Mouse (Mus musculus) embryonic facial prominence, embryonic 12.5 days (tissue): ENCODE measurements around the gene Prima1. TPM values are rescaled to one million over a fixed set of nuclear protein-coding genes. Genes with fewer than 3 reads are reported as not detected.

Source experiments
- ATAC-seq: fragments of 200-750 bp; cut with Nextera tagmentation; 2 replicates; pipeline ENCODE4 v1.8.0; 2017; ENCODE audit not compliant: insufficient number of reproducible peaks, insufficient read depth, low FRiP score, low TSS enrichment
- H3K27ac ChIP-seq: fragments of 300-500 bp; sonication (generic); 2 replicates; pipeline ENCODE4 v1.5.1; 2016; ENCODE audit warnings: mild to moderate bottlenecking
- H3K27me3 ChIP-seq: fragments of 300-500 bp; sonication (generic); 2 replicates; pipeline ENCODE4 v1.6.1; 2016; ENCODE audit warnings: mild to moderate bottlenecking, moderate library complexity
- H3K36me3 ChIP-seq: fragments of 300-500 bp; sonication (generic); 2 replicates; pipeline ENCODE4 v1.6.1; 2016; ENCODE audit warnings: mild to moderate bottlenecking
- H3K4me1 ChIP-seq: fragments of 300-500 bp; sonication (generic); 2 replicates; pipeline ENCODE4 v1.6.1; 2016
- H3K4me2 ChIP-seq: fragments of 300-500 bp; sonication (generic); replicated peaks from 2 replicates; pipeline ENCODE4 v1.6.1; 2016; ENCODE audit warnings: mild to moderate bottlenecking, moderate library complexity
- H3K4me3 ChIP-seq: fragments of 300-500 bp; sonication (generic); 2 replicates; pipeline ENCODE4 v1.5.1; 2016; ENCODE audit warnings: mild to moderate bottlenecking
- H3K9ac ChIP-seq: fragments of 300-500 bp; sonication (generic); 2 replicates; pipeline ENCODE4 v1.6.1; 2016; ENCODE audit warnings: mild to moderate bottlenecking, moderate library complexity
- H3K9me3 ChIP-seq: fragments of 300-500 bp; sonication (generic); 2 replicates; pipeline ENCODE4 v1.6.1; 2016; ENCODE audit warnings: mild to moderate bottlenecking, moderate library complexity
- WGBS: fragments of 180-500 bp; shearing (Covaris S2); methylation state at CpG from one replicate; pipeline ENCODE4 v1.1.7; 2016; 5-methylcytosine and 5-hydroxymethylcytosine counted together
- polyA plus RNA-seq: library from polyadenylated mRNA; unstranded; fragments of >200 nt; fragmentation: Nextera tagmentation; extraction: Ambion mirVana; gene quantifications from 2 replicates; pipeline ENCODE4 v1.2.1, GENCODE M21; 2016

Gene Prima1
- polyA plus RNA-seq, 1 experiment from 2014 or later, result 0.79 TPM

GRCm38 (mm10) chr12:103252901-103253434 lies 11.0 kb upstream of the Prima1 start:
- no peak for ATAC-seq
- Histone ChIP-seq H3K4me3 (no peak overlapping the region), H3K27ac (no peak overlapping the region), H3K4me2 (no peak overlapping the region), H3K9me3 (no peaks in the 10 kb centered on the region), H3K27me3 (no peaks in the 10 kb centered on the region), H3K4me1 (no peaks in the 10 kb centered on the region), H3K36me3 (no peaks in the 10 kb centered on the region), H3K9ac (no peak overlapping the region)
- 91% methylated on average over 8 of the region's 8 CpGs for WGBS

DNA sequence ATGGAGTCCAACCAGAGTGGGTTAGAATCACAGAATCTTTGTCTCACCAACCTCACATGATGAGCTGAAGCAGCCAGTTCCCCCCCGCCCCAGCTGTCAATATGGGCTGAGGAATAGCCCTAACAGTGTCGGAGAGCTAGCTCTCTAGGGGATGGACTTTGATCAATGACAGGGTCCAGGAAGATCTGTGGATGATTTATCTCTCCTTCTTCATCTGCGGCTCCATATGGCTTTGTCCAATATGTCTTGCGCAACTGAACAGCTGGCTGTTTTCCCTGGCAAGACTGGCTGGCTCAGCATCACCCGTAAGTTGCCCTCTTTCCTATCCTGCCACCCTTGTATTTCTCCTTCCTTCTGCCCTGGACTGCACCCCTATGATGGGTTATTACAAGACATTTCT lies 9.2 kb upstream of the Prima1 start:
- Histone ChIP-seq H3K9me3 (no peaks in the 10 kb centered on the region), H3K27ac (no peak overlapping the region), H3K4me1 (no peaks in the 10 kb centered on the region), H3K36me3 (no peaks in the 10 kb centered on the region), H3K4me3 (no peak overlapping the region), H3K27me3 (no peaks in the 10 kb centered on the region), H3K9ac (no peak overlapping the region), H3K4me2 (no peak overlapping the region)
- ATAC-seq, result no peak
- WGBS, result 87% methylated on average over 5 of the region's 5 CpGs

- no peaks in the 10 kb centered on the region for H3K9me3 ChIP-seq
- H3K27ac ChIP-seq, result no peak overlapping the region
- no peaks in the 10 kb centered on the region for H3K27me3 ChIP-seq
- ATAC-seq, result no peak
- H3K4me1 ChIP-seq, result no peaks in the 10 kb centered on the region
- 77% methylated on average over 6 of the region's 6 CpGs for WGBS
- no peak overlapping the region for H3K9ac ChIP-seq
- H3K4me3 ChIP-seq, result no peak overlapping the region
- H3K36me3 ChIP-seq, result no peaks in the 10 kb centered on the region
- H3K4me2 ChIP-seq, result no peak overlapping the region
These were observed 8.4 kb upstream of the Prima1 start for GRCm38 (mm10) chr12:103250333-103250732.

GRCm38 (mm10) chr12:103243041-103243440 lies 1.1 kb upstream of the Prima1 start:
- peak overlapping the region; percentile 96 for H3K4me2 ChIP-seq
- peak overlapping the region; percentile 64 for H3K4me3 ChIP-seq
- 6% methylated on average over 11 of the region's 11 CpGs for WGBS
- ATAC-seq, result no peak
- peaks cover 9% of the 10 kb centered on the region; the same call in 1 of the 2 replicates for H3K4me1 ChIP-seq
- H3K36me3 ChIP-seq, result no peaks in the 10 kb centered on the region
- no peak overlapping the region for H3K27ac ChIP-seq
- H3K9me3 ChIP-seq, result no peaks in the 10 kb centered on the region
- peak overlapping the region; percentile 72; the same call in 1 of the 2 replicates for H3K9ac ChIP-seq
- H3K27me3 ChIP-seq, result peaks cover 28% of the 10 kb centered on the region

GRCm38 (mm10) chr12:103242591-103243025 lies 658 bp upstream of the Prima1 start:
- Histone ChIP-seq H3K4me1 (peaks cover 9% of the 10 kb centered on the region; the same call in 1 of the 2 replicates), H3K4me2 (peak overlapping the region; percentile 96), H3K36me3 (no peaks in the 10 kb centered on the region), H3K27ac (peak overlapping the region; percentile 66), H3K9ac (peak overlapping the region; percentile 72), H3K27me3 (peaks cover 28% of the 10 kb centered on the region), H3K9me3 (no peaks in the 10 kb centered on the region), H3K4me3 (peak overlapping the region; percentile 64)
- no peak; the same call in none of the 2 replicates for ATAC-seq
- WGBS, result under 1% methylated on average over 32 of the region's 34 CpGs

GRCm38 (mm10) chr12:103241311-103242082 lies 453 bp downstream of the Prima1 start:
- peak; percentile 44 for ATAC-seq
- 9% methylated on average over 36 of the region's 36 CpGs for WGBS
- Histone ChIP-seq H3K4me1 (peaks cover 9% of the 10 kb centered on the region; the same call in 1 of the 2 replicates), H3K27ac (no peak overlapping the region), H3K4me2 (peak overlapping the region; percentile 96), H3K9me3 (no peaks in the 10 kb centered on the region), H3K9ac (peak overlapping the region; percentile 72), H3K27me3 (peaks cover 28% of the 10 kb centered on the region), H3K36me3 (no peaks in the 10 kb centered on the region), H3K4me3 (peak overlapping the region; percentile 64)

DNA sequence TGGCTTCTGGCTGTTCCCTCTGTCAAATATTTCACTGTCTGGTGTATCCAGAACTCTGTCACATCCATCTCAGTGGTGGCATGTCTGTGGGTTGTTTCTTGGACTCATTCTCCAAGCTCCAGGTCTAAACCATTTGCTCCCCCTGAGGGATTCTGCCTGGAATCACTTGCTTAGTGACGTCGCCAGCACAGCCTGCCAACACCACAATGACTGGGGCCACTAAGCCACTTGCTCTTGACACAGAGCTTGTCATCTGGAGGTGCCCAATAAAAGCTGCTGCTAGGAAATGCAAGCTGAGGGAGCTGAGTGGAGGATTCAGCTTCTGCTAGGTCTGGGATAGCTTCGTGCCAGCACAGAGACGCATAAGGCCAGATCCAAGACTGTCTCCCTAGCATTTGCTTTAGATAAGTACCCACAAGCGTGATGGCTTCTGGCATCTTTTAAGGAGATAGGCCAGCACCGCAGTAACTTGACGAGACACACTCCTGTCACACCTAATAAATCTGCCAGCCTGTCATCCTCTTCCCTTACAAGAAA lies 3.0 kb downstream of the Prima1 start:
- Histone ChIP-seq H3K27ac (no peak overlapping the region), H3K4me3 (no peak overlapping the region), H3K9me3 (no peaks in the 10 kb centered on the region), H3K4me2 (no peak overlapping the region), H3K27me3 (peaks cover 25% of the 10 kb centered on the region), H3K36me3 (no peaks in the 10 kb centered on the region), H3K4me1 (peaks cover 9% of the 10 kb centered on the region; the same call in 1 of the 2 replicates), H3K9ac (no peak overlapping the region)
- no peak for ATAC-seq
- WGBS, result 77% methylated on average over 7 of the region's 7 CpGs

DNA sequence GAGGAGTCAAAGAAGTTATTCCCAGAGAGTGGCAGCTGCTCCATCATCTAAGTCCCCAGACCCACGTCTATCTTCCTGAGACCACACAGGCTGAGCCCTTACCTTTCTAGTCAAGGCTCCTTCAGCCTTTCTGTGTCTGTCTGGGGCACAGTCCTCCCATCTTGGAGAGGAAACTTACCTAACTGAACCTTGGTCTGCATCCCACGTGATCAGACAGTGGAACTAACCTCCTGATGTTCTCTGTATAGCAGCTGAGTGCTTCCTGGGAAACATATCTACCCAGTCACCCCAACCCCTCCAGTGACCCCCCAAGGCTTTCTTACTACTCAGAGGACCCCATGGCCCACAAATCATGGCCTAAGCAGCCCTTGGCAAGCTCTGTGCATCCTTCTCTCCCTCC lies 6.1 kb downstream of the Prima1 start:
- Histone ChIP-seq H3K4me2 (no peak overlapping the region), H3K9me3 (no peaks in the 10 kb centered on the region), H3K9ac (no peak overlapping the region), H3K36me3 (no peaks in the 10 kb centered on the region), H3K27me3 (peaks cover 8% of the 10 kb centered on the region), H3K27ac (no peak overlapping the region), H3K4me1 (no peaks in the 10 kb centered on the region), H3K4me3 (no peak overlapping the region)
- ATAC-seq, result no peak
- 73% methylated on average over 2 of the region's 2 CpGs for WGBS

- 82% methylated on average over 10 of the region's 10 CpGs for WGBS
These were observed 6.7 kb downstream of the Prima1 start for GRCm38 (mm10) chr12:103235251-103235650.

GRCm38 (mm10) chr12:103229058-103229457 lies 12.9 kb downstream of the Prima1 start:
- Histone ChIP-seq H3K9me3 (no peaks in the 10 kb centered on the region), H3K4me1 (no peaks in the 10 kb centered on the region), H3K4me3 (no peak overlapping the region), H3K9ac (no peak overlapping the region), H3K27me3 (no peaks in the 10 kb centered on the region), H3K36me3 (no peaks in the 10 kb centered on the region), H3K27ac (no peak overlapping the region), H3K4me2 (no peak overlapping the region)
- ATAC-seq, result no peak
- WGBS, result 86% methylated on average over 4 of the region's 4 CpGs

More at GRCm38 (mm10) chr12:103235251-103235650, 6.7 kb downstream of the Prima1 start:
- Histone ChIP-seq H3K36me3 (no peaks in the 10 kb centered on the region), H3K9me3 (no peaks in the 10 kb centered on the region), H3K4me3 (no peak overlapping the region), H3K27ac (no peak overlapping the region), H3K9ac (no peak overlapping the region), H3K4me2 (no peak overlapping the region), H3K27me3 (peaks cover 2% of the 10 kb centered on the region), H3K4me1 (no peaks in the 10 kb centered on the region)
- ATAC-seq, result no peak

DNA sequence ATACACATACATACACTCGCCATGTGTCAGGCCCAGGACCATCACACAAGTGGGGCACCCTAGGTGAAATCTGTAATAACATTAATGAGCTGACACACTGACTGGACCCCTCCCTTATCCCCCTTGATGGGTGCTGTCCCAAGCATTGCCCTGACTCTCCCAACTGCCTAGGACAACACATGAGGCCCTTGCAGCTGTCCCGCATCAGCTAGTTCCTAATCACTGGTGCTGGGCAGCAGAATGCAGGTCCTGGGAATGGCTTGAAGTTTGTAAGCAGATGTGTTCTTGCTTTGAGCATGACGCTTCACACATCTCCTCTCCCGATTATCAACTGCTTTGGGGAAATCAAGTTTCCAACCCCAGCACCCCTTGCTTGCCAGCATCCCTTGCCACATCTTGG lies 15.8 kb downstream of the Prima1 start:
- Histone ChIP-seq H3K27ac (no peak overlapping the region), H3K4me2 (no peak overlapping the region), H3K9ac (no peak overlapping the region), H3K4me1 (peaks cover 11% of the 10 kb centered on the region), H3K4me3 (no peak overlapping the region), H3K36me3 (no peaks in the 10 kb centered on the region), H3K9me3 (no peaks in the 10 kb centered on the region), H3K27me3 (no peaks in the 10 kb centered on the region)
- 84% methylated on average over 4 of the region's 4 CpGs for WGBS
- ATAC-seq, result no peak

DNA sequence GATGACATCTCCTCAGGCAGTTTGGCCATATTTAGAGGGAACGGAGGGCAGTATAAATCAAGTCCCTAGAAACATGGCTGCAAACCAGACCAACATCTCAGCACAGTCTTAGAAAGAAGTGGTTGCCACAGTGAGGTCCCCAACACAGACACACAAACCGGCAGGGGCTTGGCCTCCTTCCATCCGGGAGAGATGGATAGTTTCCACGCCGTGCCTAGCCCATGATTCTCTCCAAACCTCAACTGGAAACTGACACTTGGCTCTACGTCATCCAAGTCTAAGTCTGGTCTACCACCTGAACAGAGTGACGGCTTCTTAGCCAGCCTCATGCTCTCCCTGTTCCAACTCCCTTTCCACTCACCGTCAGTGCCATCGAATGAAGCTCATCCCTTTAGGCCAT lies 18.3 kb downstream of the Prima1 start:
- H3K4me2 ChIP-seq, result no peak overlapping the region
- H3K9me3 ChIP-seq, result no peaks in the 10 kb centered on the region
- 88% methylated on average over 9 of the region's 9 CpGs for WGBS
- no peaks in the 10 kb centered on the region for H3K27me3 ChIP-seq
- ATAC-seq, result no peak
- H3K36me3 ChIP-seq, result no peaks in the 10 kb centered on the region
- H3K4me3 ChIP-seq, result no peak overlapping the region
- peaks cover 11% of the 10 kb centered on the region for H3K4me1 ChIP-seq
- H3K9ac ChIP-seq, result no peak overlapping the region
- no peak overlapping the region for H3K27ac ChIP-seq
